Mouse (Mus musculus): ENCODE data around the gene Luc7l. TPM values are rescaled to one million over a fixed set of nuclear protein-coding genes. Genes with fewer than 3 reads are reported as not detected.

Luc7l gene
- total and polyA plus RNA-seq, 2 experiments from 2014 or later: 90.6 to 95.2 TPM

DNA sequence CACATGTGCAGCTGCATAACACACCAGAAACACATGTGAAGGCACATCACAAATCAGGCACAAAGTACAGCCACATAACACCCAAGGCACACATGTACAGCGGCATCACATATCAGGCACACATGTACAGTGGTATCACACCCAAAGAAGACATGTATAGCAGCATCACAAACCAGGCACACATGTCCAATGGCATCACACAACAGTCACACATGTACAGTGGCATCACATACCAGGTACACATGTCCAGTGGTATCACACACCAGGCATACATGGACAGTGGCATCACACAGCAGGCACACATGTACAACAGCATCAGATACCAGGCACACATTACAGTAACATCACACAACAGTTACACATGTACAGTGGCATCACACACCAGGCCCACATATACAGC, 65.7 kb downstream of the Luc7l start:
- no peak for TF ChIP-seq CTCF (IDR thresholded peaks at IDR 0.05)
- no peaks in the 10 kb centered on the region for H3K4me1 ChIP-seq (ENCODE audit: insufficient read depth, low read length)
- H3K4me3 ChIP-seq (ENCODE audit: low read depth, low read length): no peak overlapping the region
- H3K36me3 ChIP-seq (ENCODE audit: insufficient read depth, low read length): no peaks in the 10 kb centered on the region
- no peak overlapping the region for H3K27ac ChIP-seq (ENCODE audit: low read depth, low read length)
- no peaks in the 10 kb centered on the region for H3K27me3 ChIP-seq (ENCODE audit: insufficient read depth, low read length)
- no peaks in the 10 kb centered on the region for H3K9me3 ChIP-seq (ENCODE audit: low read length)
- ATAC-seq (ENCODE audit: low FRiP score): no peak
- H3K9ac ChIP-seq (replicated peaks; ENCODE audit: low read length, poor library complexity, severe bottlenecking): no peak overlapping the region
- no peak for DNase-seq (ENCODE audit: low spot score)
- no peak overlapping the region for H3K4me2 ChIP-seq (ENCODE audit: low read depth, low read length, poor library complexity, severe bottlenecking)
- 97% methylated on average over 1 of the region's 1 CpGs for WGBS

Other genes starting within 250 kb of the Luc7l start
- gene Rab11fip3, start 183.3 kb upstream of the Luc7l start, total RNA-seq (2014; rRNA removed): 34.7 and 35.7 TPM in 2 replicates
- 14.8 and 18.3 TPM in 2 replicates for gene Rab11fip3, start 183.3 kb upstream of the Luc7l start, polyA plus RNA-seq (2015; fragmentation: Nextera tagmentation; extraction: Ambion mirVana)
- 38.0 and 41.1 TPM in 2 replicates for gene Decr2, start 162.6 kb upstream of the Luc7l start, total RNA-seq (2014; rRNA removed)
- 42.3 and 44.4 TPM in 2 replicates for gene Decr2, start 162.6 kb upstream of the Luc7l start, polyA plus RNA-seq (2015; fragmentation: Nextera tagmentation; extraction: Ambion mirVana)
- gene Nme4, start 157.3 kb upstream of the Luc7l start, total RNA-seq (2014; rRNA removed): 6.4 and 7.7 TPM in 2 replicates
- 9.2 and 10.2 TPM in 2 replicates for gene Nme4, start 157.3 kb upstream of the Luc7l start, polyA plus RNA-seq (2015; fragmentation: Nextera tagmentation; extraction: Ambion mirVana)
- gene Tmem8, start 139.6 kb upstream of the Luc7l start, total RNA-seq (2014; rRNA removed): 9.0 and 9.5 TPM in 2 replicates
- 3.5 TPM in 2 replicates for gene Tmem8, start 139.6 kb upstream of the Luc7l start, polyA plus RNA-seq (2015; fragmentation: Nextera tagmentation; extraction: Ambion mirVana)
- 95.0 and 117 TPM in 2 replicates for gene Mrpl28, start 129.4 kb upstream of the Luc7l start, total RNA-seq (2014; rRNA removed)
- 165 and 179 TPM in 2 replicates for gene Mrpl28, start 129.4 kb upstream of the Luc7l start, polyA plus RNA-seq (2015; fragmentation: Nextera tagmentation; extraction: Ambion mirVana)
- gene Axin1, start 114.2 kb upstream of the Luc7l start, total RNA-seq (2014; rRNA removed): 27.2 and 30.0 TPM in 2 replicates
- 18.5 and 21.0 TPM in 2 replicates for gene Axin1, start 114.2 kb upstream of the Luc7l start, polyA plus RNA-seq (2015; fragmentation: Nextera tagmentation; extraction: Ambion mirVana)
- not detected in 2 replicates for gene Pdia2, start 53.8 kb upstream of the Luc7l start, total RNA-seq (2014; rRNA removed)
- 0.13 TPM in 1 of 2 replicates, not detected in the other for gene Pdia2, start 53.8 kb upstream of the Luc7l start, polyA plus RNA-seq (2015; fragmentation: Nextera tagmentation; extraction: Ambion mirVana)
- 25.0 and 29.6 TPM in 2 replicates for gene Rgs11, start 49.9 kb upstream of the Luc7l start, total RNA-seq (2014; rRNA removed)
- 18.0 and 18.7 TPM in 2 replicates for gene Rgs11, start 49.9 kb upstream of the Luc7l start, polyA plus RNA-seq (2015; fragmentation: Nextera tagmentation; extraction: Ambion mirVana)
- 223 and 246 TPM in 2 replicates for gene Arhgdig, start 45.1 kb upstream of the Luc7l start, total RNA-seq (2014; rRNA removed)
- 342 and 387 TPM in 2 replicates for gene Arhgdig, start 45.1 kb upstream of the Luc7l start, polyA plus RNA-seq (2015; fragmentation: Nextera tagmentation; extraction: Ambion mirVana)
- gene Fam234a, start 8.7 kb upstream of the Luc7l start, total RNA-seq (2014; rRNA removed): 24.6 and 31.5 TPM in 2 replicates
- 32.4 and 33.8 TPM in 2 replicates for gene Fam234a, start 8.7 kb upstream of the Luc7l start, polyA plus RNA-seq (2015; fragmentation: Nextera tagmentation; extraction: Ambion mirVana)
- 51.1 and 69.7 TPM in 2 replicates for gene Neurl1b, start 161.9 kb downstream of the Luc7l start, total RNA-seq (2014; rRNA removed)
- gene Neurl1b, start 161.9 kb downstream of the Luc7l start, polyA plus RNA-seq (2015; fragmentation: Nextera tagmentation; extraction: Ambion mirVana): 2.1 and 2.3 TPM in 2 replicates